Mouse (Mus musculus): ENCODE measurements around the gene Grm5. TPM values are rescaled to one million over a fixed set of nuclear protein-coding genes. Genes with fewer than 3 reads are reported as not detected.

Grm5 gene
- polyA plus RNA-seq, 1 experiment from 2014 or later, result not detected

DNA sequence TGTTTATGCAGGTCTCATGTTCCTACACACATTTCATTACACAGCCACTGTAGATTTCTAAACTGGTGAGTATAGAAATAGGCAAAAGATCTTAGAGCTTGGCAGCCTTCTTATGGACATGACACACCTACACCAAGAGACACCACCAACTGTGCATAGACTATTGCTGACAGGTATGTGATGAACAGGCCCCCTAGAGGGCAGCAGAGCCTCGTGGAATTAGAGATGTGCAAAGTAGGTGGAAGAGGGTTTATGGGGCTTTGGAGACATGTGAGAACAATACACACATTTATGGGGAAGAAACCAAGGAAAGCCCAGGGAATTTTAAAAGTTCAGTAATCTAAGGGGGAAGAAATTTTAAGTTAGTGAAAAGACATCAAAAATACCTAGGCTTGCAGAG lies 513.7 kb downstream of the Grm5 start:
- no peak overlapping the region for H3K9ac ChIP-seq (replicated peaks; ENCODE audit: low read depth)
- no peak for TF ChIP-seq EP300 (IDR thresholded peaks at IDR 0.05)
- TF ChIP-seq CTCF (IDR thresholded peaks at IDR 0.05), result peak; percentile 89
- H3K9me3 ChIP-seq (ENCODE audit: low read length), result no peaks in the 10 kb centered on the region
- H3K4me3 ChIP-seq (ENCODE audit: low read depth, low read length), result no peak overlapping the region
- ATAC-seq, result peak; percentile 67
- H3K36me3 ChIP-seq (ENCODE audit: insufficient read depth, low read length), result no peaks in the 10 kb centered on the region
- WGBS, result 6% methylated on average over 1 of the region's 1 CpGs
- no peak overlapping the region for H3K27ac ChIP-seq (ENCODE audit: low read length)
- no peaks in the 10 kb centered on the region for H3K4me1 ChIP-seq (ENCODE audit: insufficient read depth, low read depth, low read length)
- H3K4me2 ChIP-seq (replicated peaks; ENCODE audit: low read depth, low read length), result no peak overlapping the region
- H3K27me3 ChIP-seq (replicated peaks; ENCODE audit: insufficient read depth, low read length), result no peaks in the 10 kb centered on the region
- DNase-seq (ENCODE audit: low spot score), result peak; percentile 79

DNA sequence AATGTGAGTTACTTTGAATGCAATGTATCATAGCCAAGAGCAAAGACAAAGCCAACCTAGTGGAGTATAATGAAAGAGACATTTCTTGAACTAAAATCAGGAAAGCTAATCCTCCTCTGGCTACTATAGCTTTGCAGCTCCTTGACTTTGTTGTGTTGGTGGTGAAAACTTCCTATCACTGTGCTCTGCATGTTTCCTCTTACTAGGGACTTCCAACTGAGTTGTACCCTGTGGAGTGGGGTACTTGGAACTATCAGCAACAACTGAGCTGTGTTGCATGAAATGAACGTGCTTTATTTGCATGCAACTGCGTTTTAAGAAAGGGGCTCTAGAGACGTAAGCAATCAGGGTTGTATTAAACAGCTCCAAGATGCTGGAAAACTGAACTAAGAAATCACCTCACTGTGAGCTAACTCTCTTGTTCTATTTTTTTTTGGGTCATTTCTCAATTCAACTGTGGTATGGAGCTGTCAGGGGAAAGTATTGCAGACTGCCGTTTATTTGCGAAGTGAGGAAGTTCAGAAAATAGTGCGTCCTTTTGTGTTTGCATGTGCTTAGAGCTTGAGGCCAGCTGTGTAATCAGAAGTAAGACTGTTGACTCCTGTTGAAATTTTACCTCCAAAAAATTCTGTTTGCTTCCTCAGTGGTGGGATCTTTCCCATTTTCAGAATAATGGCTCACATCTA lies 532.9 kb downstream of the Grm5 start:
- no peaks in the 10 kb centered on the region for H3K36me3 ChIP-seq (ENCODE audit: insufficient read depth, low read length)
- no peak overlapping the region for H3K4me3 ChIP-seq (ENCODE audit: low read depth, low read length)
- no peak overlapping the region for H3K9ac ChIP-seq (replicated peaks; ENCODE audit: low read depth)
- H3K4me1 ChIP-seq (ENCODE audit: insufficient read depth, low read depth, low read length), result no peaks in the 10 kb centered on the region
- no peaks in the 10 kb centered on the region for H3K27me3 ChIP-seq (replicated peaks; ENCODE audit: insufficient read depth, low read length)
- WGBS, result 60% methylated on average over 6 of the region's 6 CpGs
- DNase-seq (ENCODE audit: low spot score), result no peak
- TF ChIP-seq EP300 (IDR thresholded peaks at IDR 0.05) (no peak), CTCF (IDR thresholded peaks at IDR 0.05) (no peak)
- no peak for ATAC-seq
- no peak overlapping the region for H3K4me2 ChIP-seq (replicated peaks; ENCODE audit: low read depth, low read length)
- no peak overlapping the region for H3K27ac ChIP-seq (ENCODE audit: low read length)
- no peaks in the 10 kb centered on the region for H3K9me3 ChIP-seq (ENCODE audit: low read length)

DNA sequence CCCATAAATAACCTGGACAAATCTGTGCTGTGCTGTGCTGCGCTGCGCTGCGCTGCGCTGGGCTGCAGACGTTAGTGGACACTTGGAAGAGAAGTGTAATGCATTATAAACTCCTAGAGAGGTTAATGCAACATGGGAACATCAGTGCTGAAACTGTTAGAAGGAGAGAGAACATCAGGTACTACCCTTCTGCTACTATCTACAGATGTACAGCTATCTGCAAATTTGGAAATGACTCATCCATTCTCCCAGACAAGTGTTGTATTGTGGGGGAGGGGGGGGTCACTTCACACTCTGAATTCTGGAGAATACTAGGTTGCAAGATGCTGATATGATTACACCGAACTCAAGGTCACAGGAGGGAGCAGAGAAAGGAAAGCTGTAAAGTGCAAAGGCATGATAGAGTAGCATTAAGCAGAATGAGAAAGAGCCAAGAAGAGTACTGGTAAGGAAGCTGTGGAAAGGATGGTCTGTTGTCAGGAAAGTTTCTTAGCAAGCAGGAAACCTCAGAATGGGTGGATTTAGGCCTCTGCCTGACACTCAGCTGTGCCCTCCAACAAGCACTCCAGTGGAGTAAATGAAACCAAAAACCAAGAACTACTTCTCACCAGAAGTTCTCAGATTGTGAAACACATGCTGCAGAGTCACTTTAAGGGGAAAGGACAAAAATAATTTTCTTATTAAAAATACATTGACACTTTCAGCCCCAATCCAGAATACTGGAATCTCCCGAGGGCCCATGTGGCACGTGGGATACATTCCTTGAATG lies 544.3 kb downstream of the Grm5 start:
- Histone ChIP-seq H3K4me3 (ENCODE audit: low read depth, low read length) (no peak overlapping the region), H3K4me1 (ENCODE audit: insufficient read depth, low read depth, low read length) (no peaks in the 10 kb centered on the region), H3K36me3 (ENCODE audit: insufficient read depth, low read length) (no peaks in the 10 kb centered on the region), H3K27me3 (replicated peaks; ENCODE audit: insufficient read depth, low read length) (no peaks in the 10 kb centered on the region; the same call in 1 of the 2 replicates), H3K27ac (ENCODE audit: low read length) (no peak overlapping the region), H3K9me3 (ENCODE audit: low read length) (no peaks in the 10 kb centered on the region), H3K9ac (replicated peaks; ENCODE audit: low read depth) (no peak overlapping the region), H3K4me2 (replicated peaks; ENCODE audit: low read depth, low read length) (no peak overlapping the region)
- WGBS, result 75% methylated on average over 8 of the region's 8 CpGs
- TF ChIP-seq CTCF (IDR thresholded peaks at IDR 0.05) (no peak), EP300 (IDR thresholded peaks at IDR 0.05) (no peak)
- DNase-seq (ENCODE audit: low spot score) (peak; percentile 33), ATAC-seq (no peak)

DNA sequence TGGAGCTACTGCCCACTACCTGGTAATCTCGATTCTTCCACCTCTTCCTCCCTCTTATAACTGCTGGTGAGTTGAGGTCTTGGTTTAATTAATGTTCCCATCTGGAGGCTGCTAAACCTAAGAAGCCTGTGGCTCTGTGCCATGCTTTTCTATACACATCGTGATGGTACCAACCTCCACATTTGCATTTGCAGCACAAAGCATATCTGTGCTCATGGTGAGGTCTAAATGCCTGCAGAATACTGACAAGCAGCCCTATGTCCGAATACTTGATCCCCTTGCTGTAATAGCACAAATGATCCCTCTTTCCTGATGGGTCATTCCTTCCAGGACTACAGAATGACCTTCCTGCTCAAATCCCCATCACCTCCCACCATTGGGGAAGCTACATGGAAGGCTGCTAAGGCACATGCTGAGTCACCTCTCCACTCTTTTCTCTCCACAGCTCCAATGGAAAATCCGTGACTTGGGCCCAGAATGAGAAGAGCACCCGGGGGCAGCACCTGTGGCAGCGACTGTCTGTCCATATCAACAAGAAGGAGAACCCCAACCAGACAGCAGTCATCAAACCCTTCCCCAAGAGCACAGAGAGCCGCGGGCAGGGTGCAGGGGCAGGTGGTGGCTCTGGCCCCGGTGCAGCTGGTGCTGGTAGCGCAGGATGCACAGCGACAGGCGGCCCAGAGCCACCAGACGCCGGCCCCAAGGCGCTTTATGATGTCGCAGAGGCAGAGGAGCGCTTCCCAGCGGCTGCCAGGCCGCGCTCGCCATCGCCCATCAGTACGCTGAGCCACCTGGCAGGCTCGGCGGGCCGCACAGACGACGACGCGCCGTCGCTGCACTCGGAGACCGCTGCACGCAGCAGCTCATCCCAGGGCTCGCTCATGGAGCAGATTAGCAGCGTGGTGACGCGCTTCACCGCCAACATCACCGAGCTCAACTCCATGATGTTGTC lies 545.8 kb downstream of the Grm5 start:
- no peaks in the 10 kb centered on the region; the same call in 1 of the 2 replicates for H3K27me3 ChIP-seq (replicated peaks; ENCODE audit: insufficient read depth, low read length)
- H3K4me1 ChIP-seq (ENCODE audit: insufficient read depth, low read depth, low read length), result no peaks in the 10 kb centered on the region
- H3K9me3 ChIP-seq (ENCODE audit: low read length), result no peaks in the 10 kb centered on the region
- H3K36me3 ChIP-seq (ENCODE audit: insufficient read depth, low read length), result no peaks in the 10 kb centered on the region
- 12% methylated on average over 37 of the region's 41 CpGs for WGBS
- H3K4me3 ChIP-seq (ENCODE audit: low read depth, low read length), result peak overlapping the region; percentile 26
- no peak overlapping the region for H3K9ac ChIP-seq (replicated peaks; ENCODE audit: low read depth)
- ATAC-seq (peak; percentile 64; the same call in 1 of the 2 replicates), DNase-seq (ENCODE audit: low spot score) (peak; percentile 6)
- TF ChIP-seq CTCF (IDR thresholded peaks at IDR 0.05), result no peak
- H3K4me2 ChIP-seq (replicated peaks; ENCODE audit: low read depth, low read length), result peak overlapping the region; percentile 60
- no peak overlapping the region for H3K27ac ChIP-seq (ENCODE audit: low read length)

- no peak overlapping the region for H3K27ac ChIP-seq (ENCODE audit: low read length)
- 22% methylated on average over 22 of the region's 22 CpGs for WGBS
- TF ChIP-seq EP300 (IDR thresholded peaks at IDR 0.05) (no peak), CTCF (IDR thresholded peaks at IDR 0.05) (no peak)
- peak overlapping the region; percentile 60 for H3K4me2 ChIP-seq (replicated peaks; ENCODE audit: low read depth, low read length)
- H3K36me3 ChIP-seq (ENCODE audit: insufficient read depth, low read length), result no peaks in the 10 kb centered on the region
- no peaks in the 10 kb centered on the region for H3K4me1 ChIP-seq (ENCODE audit: insufficient read depth, low read depth, low read length)
- H3K27me3 ChIP-seq (replicated peaks; ENCODE audit: insufficient read depth, low read length), result no peaks in the 10 kb centered on the region; the same call in 1 of the 2 replicates
- H3K4me3 ChIP-seq (ENCODE audit: low read depth, low read length), result peak overlapping the region; percentile 26
- DNase-seq (ENCODE audit: low spot score) (no peak), ATAC-seq (no peak)
- H3K9ac ChIP-seq (replicated peaks; ENCODE audit: low read depth), result no peak overlapping the region
- no peaks in the 10 kb centered on the region for H3K9me3 ChIP-seq (ENCODE audit: low read length)
These were observed 546.5 kb downstream of the Grm5 start for GRCm38 (mm10) chr7:88130488-88130849.
